Mouse (Mus musculus): ENCODE measurements around the gene Hook2.

Hook2 gene

GRCm38 (mm10) chr8:85034764-85035163, 44.4 kb downstream of the Hook2 start:
- peak; percentile 85 for DNase-seq

GRCm38 (mm10) chr8:85035165-85035727, 44.8 kb downstream of the Hook2 start:
- DNase-seq = no peak

GRCm38 (mm10) chr8:85035728-85036310, 45.4 kb downstream of the Hook2 start:
- DNase-seq = no peak

GRCm38 (mm10) chr8:85036381-85036717, 45.9 kb downstream of the Hook2 start:
- DNase-seq = no peak

GRCm38 (mm10) chr8:85036718-85037365, 46.4 kb downstream of the Hook2 start, which contains the start of gene Tnpo2:
Gene Tnpo2 (plus strand): TSS chr8:85036915.
- peak; percentile 99 for DNase-seq

- DNase-seq = no peak
These were observed 46.9 kb downstream of the Hook2 start for GRCm38 (mm10) chr8:85037366-85037680.

- peak; percentile 37 for DNase-seq
These were observed 47.5 kb downstream of the Hook2 start for GRCm38 (mm10) chr8:85037681-85038531.

GRCm38 (mm10) chr8:85043619-85044018, 53.2 kb downstream of the Hook2 start:
- no peak for DNase-seq
